Mouse (Mus musculus): ENCODE measurements at regions not wholly inside any gene's neighbourhood (a gene's known extent, or its start where the extent isn't known, plus 50 kb on each side); places are given as distances from the start of the nearest gene placed in this dataset.

- no peaks in the 10 kb centered on the region for H3K9me3 ChIP-seq (ENCODE audit: low read length)
- no peaks in the 10 kb centered on the region for H3K27me3 ChIP-seq (ENCODE audit: insufficient read depth, low read length)
- TF ChIP-seq CTCF (IDR thresholded peaks at IDR 0.05; ENCODE audit: low read depth), result no peak
- WGBS, result 89% methylated on average over 6 of the region's 6 CpGs
- H3K27ac ChIP-seq, result no peak overlapping the region
- H3K4me2 ChIP-seq (ENCODE audit: low read depth, low read length), result no peak overlapping the region
- no peak overlapping the region for H3K4me3 ChIP-seq (ENCODE audit: low read length)
- H3K36me3 ChIP-seq (ENCODE audit: insufficient read depth, low read length), result no peaks in the 10 kb centered on the region
- H3K9ac ChIP-seq (replicated peaks; ENCODE audit: low read length), result no peak overlapping the region
- no peaks in the 10 kb centered on the region for H3K4me1 ChIP-seq (ENCODE audit: insufficient read depth, low read length)
- DNase-seq (ENCODE audit: low spot score), result no peak
- no peak for ATAC-seq
These were observed 794.3 kb upstream of the Car8 start for GRCm38 (mm10) chr4:9033106-9033642.

- Histone ChIP-seq H3K4me3 (ENCODE audit: low read length) (no peak overlapping the region), H3K9me3 (ENCODE audit: low read length) (no peaks in the 10 kb centered on the region), H3K4me2 (ENCODE audit: low read depth, low read length) (no peak overlapping the region), H3K27me3 (ENCODE audit: insufficient read depth, low read length) (no peaks in the 10 kb centered on the region), H3K9ac (replicated peaks; ENCODE audit: low read length) (no peak overlapping the region), H3K36me3 (ENCODE audit: insufficient read depth, low read length) (no peaks in the 10 kb centered on the region), H3K27ac (no peak overlapping the region), H3K4me1 (ENCODE audit: insufficient read depth, low read length) (0 out of 2 replicates have a peak, but pooled peaks cover 3% of the 10 kb centered on the region)
- no peak for ATAC-seq
- WGBS, result 49% methylated on average over 6 of the region's 6 CpGs
- TF ChIP-seq CTCF (IDR thresholded peaks at IDR 0.05; ENCODE audit: low read depth), result no peak
- no peak for DNase-seq (ENCODE audit: low spot score)
These were observed 792.8 kb upstream of the Car8 start for GRCm38 (mm10) chr4:9031634-9032033.

- no peak for TF ChIP-seq CTCF (IDR thresholded peaks at IDR 0.05; ENCODE audit: low read depth)
- 0 out of 2 replicates have a peak, but pooled peaks have one; percentile 8 for ATAC-seq
- no peaks in the 10 kb centered on the region for H3K27me3 ChIP-seq (ENCODE audit: insufficient read depth, low read length)
- H3K9ac ChIP-seq (replicated peaks; ENCODE audit: low read length), result peak overlapping the region; percentile 49; the same call in 1 of the 2 replicates
- H3K27ac ChIP-seq, result peak overlapping the region; percentile 57; the same call in 1 of the 2 replicates
- no peak for DNase-seq (ENCODE audit: low spot score)
- H3K36me3 ChIP-seq (ENCODE audit: insufficient read depth, low read length), result no peaks in the 10 kb centered on the region
- H3K9me3 ChIP-seq (ENCODE audit: low read length), result no peaks in the 10 kb centered on the region
- H3K4me2 ChIP-seq (ENCODE audit: low read depth, low read length), result peak overlapping the region; percentile 84
- H3K4me3 ChIP-seq (ENCODE audit: low read length), result peak overlapping the region; percentile 37
- 0 out of 2 replicates have a peak, but pooled peaks cover 3% of the 10 kb centered on the region for H3K4me1 ChIP-seq (ENCODE audit: insufficient read depth, low read length)
- 11% methylated on average over 6 of the region's 6 CpGs for WGBS
These were observed 790.1 kb upstream of the Car8 start for GRCm38 (mm10) chr4:9028946-9029345.

GRCm38 (mm10) chr4:9028475-9028874, 789.6 kb upstream of the Car8 start:
- under 1% methylated on average over 12 of the region's 12 CpGs for WGBS
- DNase-seq (ENCODE audit: low spot score) (peak; percentile 83), ATAC-seq (0 out of 2 replicates have a peak, but pooled peaks have one; percentile 22)
- H3K27ac ChIP-seq, result peak overlapping the region; percentile 57
- peak overlapping the region; percentile 49 for H3K9ac ChIP-seq (replicated peaks; ENCODE audit: low read length)
- peak overlapping the region; percentile 37 for H3K4me3 ChIP-seq (ENCODE audit: low read length)
- no peaks in the 10 kb centered on the region for H3K27me3 ChIP-seq (ENCODE audit: insufficient read depth, low read length)
- H3K36me3 ChIP-seq (ENCODE audit: insufficient read depth, low read length), result no peaks in the 10 kb centered on the region
- H3K4me2 ChIP-seq (ENCODE audit: low read depth, low read length), result peak overlapping the region; percentile 84
- H3K9me3 ChIP-seq (ENCODE audit: low read length), result no peaks in the 10 kb centered on the region
- TF ChIP-seq CTCF (IDR thresholded peaks at IDR 0.05; ENCODE audit: low read depth), result no peak
- H3K4me1 ChIP-seq (ENCODE audit: insufficient read depth, low read length), result 0 out of 2 replicates have a peak, but pooled peaks cover 3% of the 10 kb centered on the region

- peak overlapping the region; percentile 57 for H3K27ac ChIP-seq
- ATAC-seq (peak; percentile 93), DNase-seq (ENCODE audit: low spot score) (peak; percentile 95)
- H3K27me3 ChIP-seq (ENCODE audit: insufficient read depth, low read length), result no peaks in the 10 kb centered on the region
- H3K4me2 ChIP-seq (ENCODE audit: low read depth, low read length), result peak overlapping the region; percentile 84
- TF ChIP-seq CTCF (IDR thresholded peaks at IDR 0.05; ENCODE audit: low read depth), result peak; percentile 92
- H3K4me1 ChIP-seq (ENCODE audit: insufficient read depth, low read length), result 0 out of 2 replicates have a peak, but pooled peaks cover 3% of the 10 kb centered on the region
- no peaks in the 10 kb centered on the region for H3K9me3 ChIP-seq (ENCODE audit: low read length)
- H3K36me3 ChIP-seq (ENCODE audit: insufficient read depth, low read length), result no peaks in the 10 kb centered on the region
- peak overlapping the region; percentile 49 for H3K9ac ChIP-seq (replicated peaks; ENCODE audit: low read length)
- under 1% methylated on average over 30 of the region's 30 CpGs for WGBS
- H3K4me3 ChIP-seq (ENCODE audit: low read length), result peak overlapping the region; percentile 37
These were observed 789.1 kb upstream of the Car8 start for GRCm38 (mm10) chr4:9027798-9028404.

- Histone ChIP-seq H3K4me2 (ENCODE audit: low read depth, low read length) (peak overlapping the region; percentile 84), H3K4me3 (ENCODE audit: low read length) (peak overlapping the region; percentile 37; the same call in 1 of the 2 replicates), H3K27me3 (ENCODE audit: insufficient read depth, low read length) (no peaks in the 10 kb centered on the region), H3K9ac (replicated peaks; ENCODE audit: low read length) (peak overlapping the region; percentile 49; the same call in 1 of the 2 replicates), H3K27ac (peak overlapping the region; percentile 43), H3K9me3 (ENCODE audit: low read length) (no peaks in the 10 kb centered on the region), H3K36me3 (ENCODE audit: insufficient read depth, low read length) (no peaks in the 10 kb centered on the region), H3K4me1 (ENCODE audit: insufficient read depth, low read length) (0 out of 2 replicates have a peak, but pooled peaks cover 6% of the 10 kb centered on the region)
- no peak for TF ChIP-seq CTCF (IDR thresholded peaks at IDR 0.05; ENCODE audit: low read depth)
- 6% methylated on average over 7 of the region's 7 CpGs for WGBS
- DNase-seq (ENCODE audit: low spot score) (no peak), ATAC-seq (peak; percentile 46; the same call in 1 of the 2 replicates)
These were observed 788.5 kb upstream of the Car8 start for GRCm38 (mm10) chr4:9027383-9027782.

Measured in hindbrain, postnatal 0 days (tissue).